In the genomic region with DNA sequence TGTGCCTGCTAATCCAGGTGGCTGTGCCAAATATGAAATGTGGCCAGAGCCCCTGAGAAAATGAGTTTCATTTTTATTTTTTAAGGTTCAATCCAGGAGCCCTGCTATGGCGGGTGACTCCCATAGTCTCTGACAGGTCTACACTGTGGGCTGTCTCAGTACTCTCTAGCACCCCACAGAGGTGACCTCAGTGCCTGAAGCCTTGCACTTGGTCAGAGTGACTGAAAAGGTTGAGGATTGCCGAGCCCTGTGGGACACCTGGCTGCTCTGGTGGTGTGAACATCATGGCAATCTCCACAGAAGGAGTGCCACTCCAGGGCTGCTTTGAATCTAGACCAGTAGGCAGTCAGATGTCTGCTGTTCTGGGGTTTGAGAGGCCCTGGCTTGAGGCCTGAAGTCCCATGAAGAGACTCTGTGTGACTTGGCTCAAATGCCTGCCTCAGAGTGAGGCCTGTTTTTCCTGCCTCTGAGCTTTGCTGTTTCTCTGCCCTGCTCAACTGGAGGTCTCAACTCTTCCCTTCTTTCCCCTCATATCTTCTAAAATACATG, we compare ENCODE assay signal across 12 mouse cellular contexts. TPM values are rescaled to one million over a fixed set of nuclear protein-coding genes. Genes with fewer than 3 reads are reported as not detected.
DNase-seq lines count a peak whose midpoint lies in the region; ATAC-seq and TF ChIP-seq lines count a peak whose summit lies in the region.
"Had no signal": no experiment of that assay in that cellular context is flagged by ENCODE, and none has a peak within 500 bp of the region (broad histone marks: within the 10 kb centered on the region; RNA-seq: fewer than 3 reads in every experiment).

No protein-coding gene starts in this region.

- H3K4me1 ChIP-seq in forebrain, embryonic 16.5 days (replicated peaks; ENCODE audit: control insufficient read depth, insufficient read depth, low read length), result no peaks in the 10 kb centered on the region
- H3K4me1 ChIP-seq in forebrain, embryonic 14.5 days (ENCODE audit: control insufficient read depth, insufficient read depth, low read length), result no peaks in the 10 kb centered on the region

- H3K9ac ChIP-seq in forebrain, embryonic 16.5 days (replicated peaks; ENCODE audit: low read depth, low read length), result no peak overlapping the region
- no peak overlapping the region for H3K9ac ChIP-seq in forebrain, embryonic 14.5 days (ENCODE audit: low read length)

- no peak overlapping the region for H3K4me3 ChIP-seq in forebrain, embryonic 16.5 days (replicated peaks; ENCODE audit: low read length)
- no peak overlapping the region for H3K4me3 ChIP-seq in forebrain, embryonic 14.5 days (ENCODE audit: low read depth, low read length)
- no peak overlapping the region for H3K4me3 ChIP-seq in left cerebral cortex, adult 2 months

- H3K27ac ChIP-seq in forebrain, embryonic 16.5 days (ENCODE audit: low read length), result no peak overlapping the region
- no peak overlapping the region for H3K27ac ChIP-seq in forebrain, embryonic 14.5 days (ENCODE audit: low read depth, low read length)
- peak overlapping the region; percentile 19; the same call in 1 of the 2 replicates for H3K27ac ChIP-seq in left cerebral cortex, adult 2 months

- no peaks in the 10 kb centered on the region for H3K9me3 ChIP-seq in forebrain, embryonic 16.5 days (ENCODE audit: control insufficient read depth, low read length)
- H3K9me3 ChIP-seq in forebrain, embryonic 14.5 days (replicated peaks; ENCODE audit: control insufficient read depth, low read length), result no peaks in the 10 kb centered on the region

- ATAC-seq in forebrain, embryonic 16.5 days, result peak; percentile 47; the same call in 1 of the 2 replicates
- no peak for ATAC-seq in forebrain, embryonic 14.5 days
- ATAC-seq in megakaryocyte-erythroid progenitor cell, adult 5-6 weeks (replicated peaks; ENCODE audit: low FRiP score, low TSS enrichment, poor library complexity, severe bottlenecking), result peak; percentile 51

- TF ChIP-seq CTCF in left cerebral cortex, adult 2 months (IDR thresholded peaks at IDR 0.05), result no peak; the same call in 1 of the 2 replicates

- 0 out of 2 replicates have a peak, but pooled peaks cover 4% of the 10 kb centered on the region for H3K36me3 ChIP-seq in forebrain, embryonic 16.5 days (ENCODE audit: control insufficient read depth, insufficient read depth)
- H3K36me3 ChIP-seq in forebrain, embryonic 14.5 days (ENCODE audit: control insufficient read depth, insufficient read depth, low read length), result peaks cover 6% of the 10 kb centered on the region; the same call in 1 of the 2 replicates

- H3K4me2 ChIP-seq in forebrain, embryonic 16.5 days (ENCODE audit: low read length), result no peak overlapping the region
- no peak overlapping the region for H3K4me2 ChIP-seq in forebrain, embryonic 14.5 days (ENCODE audit: low read length)

- no peak for DNase-seq in forebrain, embryonic 14.5 days (ENCODE audit: low spot score)
- no peak for DNase-seq in left cerebral cortex, adult 2 months (ENCODE audit: extremely low spot score in 1 of 2, low spot score in 2 of 2)
- DNase-seq in left cerebral cortex, postnatal 25 days (ENCODE audit: low spot score in 2 of 2), result no peak
- peak; percentile 10 for DNase-seq in testis, postnatal 14 days (ENCODE audit: low spot score)
- DNase-seq in testis, postnatal 10 days (ENCODE audit: low spot score), result no peak
- no peak for DNase-seq in Muller cell, postnatal 12 days (ENCODE audit: inconsistent ontology term)
- DNase-seq: adrenal gland, postnatal 25 days; kidney, postnatal 36 days; midbrain, embryonic 14.5 days; thymus, postnatal 36 days had no signal

- no peaks in the 10 kb centered on the region for H3K27me3 ChIP-seq in forebrain, embryonic 16.5 days (replicated peaks; ENCODE audit: control insufficient read depth, insufficient read depth, low read length)
- H3K27me3 ChIP-seq in forebrain, embryonic 14.5 days (replicated peaks; ENCODE audit: control insufficient read depth, insufficient read depth, low read length), result no peaks in the 10 kb centered on the region

- WGBS in forebrain, embryonic 16.5 days, result 72% methylated on average over 2 of the region's 2 CpGs
- 84% methylated on average over 2 of the region's 2 CpGs for WGBS in forebrain, embryonic 14.5 days

- intact Hi-C loops in left cerebral cortex, adult 2 months (cut with DNase I), result no loop called here
- intact Hi-C loops in left cerebral cortex, postnatal 25 days (cut with DNase I), result no loop called here

RNA-seq across cellular contexts. Expression of gene Dapk1, which starts 52.3 kb away (rescaled TPM):
- 59.8 and 61.4 TPM in 2 replicates for polyA plus RNA-seq in forebrain, embryonic 16.5 days (2015; fragmentation: Nextera tagmentation; extraction: Ambion mirVana)
- polyA plus RNA-seq in forebrain, embryonic 14.5 days (2014; fragmentation: Nextera tagmentation; extraction: Ambion mirVana), result 34.1 and 43.3 TPM in 2 replicates
- 100 to 1,000 TPM; 101 to 105 TPM for total RNA-seq in left cerebral cortex, adult 2 months (2021)
- total RNA-seq in left cerebral cortex, postnatal 25 days (2021), result 10 to 100 TPM; 90.4 to 99.4 TPM
- 13.9 and 19.9 TPM in 2 replicates for total RNA-seq in megakaryocyte-erythroid progenitor cell, adult 5-6 weeks (2014; fragmentation: Nextera tagmentation)
- 8.2 and 10.4 TPM in 2 replicates for total RNA-seq in megakaryocyte-erythroid progenitor cell, adult 5-6 weeks (2017)

Comparison
In these comparisons a context has a peak if more than half of its experiments do, and no peak if none do; other contexts are left out.
1. RNA of gene Dapk1, which starts 52.3 kb away (total RNA-seq): 101 to 105 TPM in left cerebral cortex, adult 2 months and 90.4 to 99.4 TPM in left cerebral cortex, postnatal 25 days; 8.2 to 19.9 TPM in megakaryocyte-erythroid progenitor cell, adult 5-6 weeks; every median in the first group is over 4 times any median in the second.